Mouse (Mus musculus): ENCODE data around the gene Clasp1. TPM values are rescaled to one million over a fixed set of nuclear protein-coding genes. Genes with fewer than 3 reads are reported as not detected.

The Clasp1 gene
- polyA plus RNA-seq, 1 experiment from 2014 or later, result 14.8 TPM

GRCm38 (mm10) chr1:118580174-118580702 lies 191.4 kb downstream of the Clasp1 start:
- no peaks in the 10 kb centered on the region for H3K9me3 ChIP-seq (ENCODE audit: low read length)
- WGBS, result 78% methylated on average over 2 of the region's 2 CpGs
- no peak overlapping the region for H3K27ac ChIP-seq (ENCODE audit: low read length)
- no peak overlapping the region for H3K4me2 ChIP-seq (replicated peaks; ENCODE audit: low read depth, low read length)
- H3K4me1 ChIP-seq (ENCODE audit: insufficient read depth, low read depth, low read length), result no peaks in the 10 kb centered on the region
- H3K36me3 ChIP-seq (ENCODE audit: insufficient read depth, low read length), result no peaks in the 10 kb centered on the region
- H3K27me3 ChIP-seq (replicated peaks; ENCODE audit: insufficient read depth, low read length), result no peaks in the 10 kb centered on the region
- DNase-seq (ENCODE audit: low spot score) (peak; percentile 74), ATAC-seq (peak; percentile 80)
- H3K4me3 ChIP-seq (ENCODE audit: low read depth, low read length), result no peak overlapping the region
- H3K9ac ChIP-seq (replicated peaks; ENCODE audit: low read depth), result no peak overlapping the region
- TF ChIP-seq EP300 (IDR thresholded peaks at IDR 0.05) (0 out of 2 replicates have a peak, but pooled peaks have one; percentile 24), CTCF (IDR thresholded peaks at IDR 0.05) (no peak)

GRCm38 (mm10) chr1:118581179-118581578 lies 192.3 kb downstream of the Clasp1 start:
- DNase-seq (ENCODE audit: low spot score) (no peak), ATAC-seq (no peak)
- H3K4me3 ChIP-seq (ENCODE audit: low read depth, low read length), result no peak overlapping the region
- no peaks in the 10 kb centered on the region for H3K36me3 ChIP-seq (ENCODE audit: insufficient read depth, low read length)
- no peaks in the 10 kb centered on the region for H3K9me3 ChIP-seq (ENCODE audit: low read length)
- 72% methylated on average over 8 of the region's 8 CpGs for WGBS
- H3K4me1 ChIP-seq (ENCODE audit: insufficient read depth, low read depth, low read length), result no peaks in the 10 kb centered on the region
- no peak overlapping the region for H3K4me2 ChIP-seq (replicated peaks; ENCODE audit: low read depth, low read length)
- no peak overlapping the region for H3K9ac ChIP-seq (replicated peaks; ENCODE audit: low read depth)
- H3K27me3 ChIP-seq (replicated peaks; ENCODE audit: insufficient read depth, low read length), result no peaks in the 10 kb centered on the region
- H3K27ac ChIP-seq (ENCODE audit: low read length), result 0 out of 2 replicates have a peak overlapping the region, but pooled peaks have one; percentile 10
- TF ChIP-seq EP300 (IDR thresholded peaks at IDR 0.05), result no peak

GRCm38 (mm10) chr1:118589721-118590120 lies 200.9 kb downstream of the Clasp1 start:
- H3K27me3 ChIP-seq (replicated peaks; ENCODE audit: insufficient read depth, low read length), result no peaks in the 10 kb centered on the region
- H3K36me3 ChIP-seq (ENCODE audit: insufficient read depth, low read length), result peaks cover 16% of the 10 kb centered on the region; the same call in 1 of the 2 replicates
- DNase-seq (ENCODE audit: low spot score) (peak; percentile 90), ATAC-seq (peak; percentile 96)
- H3K9ac ChIP-seq (replicated peaks; ENCODE audit: low read depth), result no peak overlapping the region
- H3K9me3 ChIP-seq (ENCODE audit: low read length), result no peaks in the 10 kb centered on the region
- peak; percentile 60; the same call in 1 of the 2 replicates for TF ChIP-seq EP300 (IDR thresholded peaks at IDR 0.05)
- TF ChIP-seq CTCF (IDR thresholded peaks at IDR 0.05), result no peak
- no peak overlapping the region for H3K4me2 ChIP-seq (replicated peaks; ENCODE audit: low read depth, low read length)
- H3K4me1 ChIP-seq (ENCODE audit: insufficient read depth, low read depth, low read length), result no peaks in the 10 kb centered on the region
- 43% methylated on average over 5 of the region's 5 CpGs for WGBS
- H3K4me3 ChIP-seq (ENCODE audit: low read depth, low read length), result no peak overlapping the region
- peak overlapping the region; percentile 38; the same call in 1 of the 2 replicates for H3K27ac ChIP-seq (ENCODE audit: low read length)

GRCm38 (mm10) chr1:118592933-118593332 lies 204.1 kb downstream of the Clasp1 start:
- DNase-seq (ENCODE audit: low spot score) (no peak), ATAC-seq (no peak)
- no peak overlapping the region for H3K4me3 ChIP-seq (ENCODE audit: low read depth, low read length)
- H3K27ac ChIP-seq (ENCODE audit: low read length), result no peak overlapping the region
- TF ChIP-seq EP300 (IDR thresholded peaks at IDR 0.05), result no peak
- TF ChIP-seq CTCF (IDR thresholded peaks at IDR 0.05), result no peak
- no peak overlapping the region for H3K9ac ChIP-seq (replicated peaks; ENCODE audit: low read depth)
- H3K9me3 ChIP-seq (ENCODE audit: low read length), result no peaks in the 10 kb centered on the region
- 91% methylated on average over 4 of the region's 4 CpGs for WGBS
- no peak overlapping the region for H3K4me2 ChIP-seq (replicated peaks; ENCODE audit: low read depth, low read length)
- H3K36me3 ChIP-seq (ENCODE audit: insufficient read depth, low read length), result peaks cover 21% of the 10 kb centered on the region; the same call in 1 of the 2 replicates
- no peaks in the 10 kb centered on the region for H3K27me3 ChIP-seq (replicated peaks; ENCODE audit: insufficient read depth, low read length)
- H3K4me1 ChIP-seq (ENCODE audit: insufficient read depth, low read depth, low read length), result no peaks in the 10 kb centered on the region

- no peaks in the 10 kb centered on the region for H3K4me1 ChIP-seq (ENCODE audit: insufficient read depth, low read depth, low read length)
- H3K9me3 ChIP-seq (ENCODE audit: low read length), result no peaks in the 10 kb centered on the region
- ATAC-seq, result no peak
- no peak for DNase-seq (ENCODE audit: low spot score)
- TF ChIP-seq CTCF (IDR thresholded peaks at IDR 0.05), result no peak
- no peak for TF ChIP-seq EP300 (IDR thresholded peaks at IDR 0.05)
- no peak overlapping the region for H3K9ac ChIP-seq (replicated peaks; ENCODE audit: low read depth)
- H3K27ac ChIP-seq (ENCODE audit: low read length), result no peak overlapping the region
- H3K4me3 ChIP-seq (ENCODE audit: low read depth, low read length), result no peak overlapping the region
- peaks cover 23% of the 10 kb centered on the region; the same call in 1 of the 2 replicates for H3K36me3 ChIP-seq (ENCODE audit: insufficient read depth, low read length)
- WGBS, result 56% methylated on average over 2 of the region's 2 CpGs
- H3K4me2 ChIP-seq (replicated peaks; ENCODE audit: low read depth, low read length), result no peak overlapping the region
- H3K27me3 ChIP-seq (replicated peaks; ENCODE audit: insufficient read depth, low read length), result no peaks in the 10 kb centered on the region
Observed at GRCm38 (mm10) chr1:118595395-118595794, 206.5 kb downstream of the Clasp1 start.

- H3K27ac ChIP-seq (ENCODE audit: low read length), result peak overlapping the region; percentile 59
- TF ChIP-seq CTCF (IDR thresholded peaks at IDR 0.05), result no peak
- 0 out of 2 replicates have a peak, but pooled peaks have one; percentile 31 for TF ChIP-seq EP300 (IDR thresholded peaks at IDR 0.05)
- no peaks in the 10 kb centered on the region for H3K9me3 ChIP-seq (ENCODE audit: low read length)
- DNase-seq (ENCODE audit: low spot score), result peak; percentile 73
- no peak overlapping the region for H3K4me3 ChIP-seq (ENCODE audit: low read depth, low read length)
- 48% methylated on average over 2 of the region's 2 CpGs for WGBS
- peaks cover 35% of the 10 kb centered on the region; the same call in 1 of the 2 replicates for H3K36me3 ChIP-seq (ENCODE audit: insufficient read depth, low read length)
- no peaks in the 10 kb centered on the region for H3K27me3 ChIP-seq (replicated peaks; ENCODE audit: insufficient read depth, low read length)
- ATAC-seq, result peak; percentile 57
- H3K4me1 ChIP-seq (ENCODE audit: insufficient read depth, low read depth, low read length), result no peaks in the 10 kb centered on the region
- no peak overlapping the region for H3K4me2 ChIP-seq (replicated peaks; ENCODE audit: low read depth, low read length)
- no peak overlapping the region for H3K9ac ChIP-seq (replicated peaks; ENCODE audit: low read depth)
Observed at GRCm38 (mm10) chr1:118597475-118598213, 208.8 kb downstream of the Clasp1 start.
